Mouse (Mus musculus): ENCODE results near the gene Pnisr.

- TF ChIP-seq CTCF (IDR thresholded peaks at IDR 0.05; ENCODE audit: low read depth, low read length) (no peak), POLR2A (IDR thresholded peaks at IDR 0.05; ENCODE audit: borderline replicate concordance, low read depth, low read length) (no peak)
Measured at GRCm38 (mm10) chr4:21882806-21883205, 35.4 kb downstream of the Pnisr start.

Measured in bone marrow macrophage, adult 2 months (primary cell).